Mouse (Mus musculus) neural tube, embryonic 12.5 days (tissue): ENCODE data around the gene Klf5. TPM values are rescaled to one million over a fixed set of nuclear protein-coding genes. Genes with fewer than 3 reads are reported as not detected.

Experiments used
- ATAC-seq: fragments of 200-750 bp; cut with Nextera tagmentation; 2 replicates; pipeline ENCODE4 v1.8.0; 2017; ENCODE audit warnings: low read depth, mild to moderate bottlenecking, moderate TSS enrichment, moderate library complexity; ENCODE audit not compliant: low FRiP score
- H3K27ac ChIP-seq: fragments of 300-500 bp; sonication (generic); 2 replicates; pipeline ENCODE4 v1.5.1; 2016
- H3K27me3 ChIP-seq: fragments of 300-500 bp; sonication (generic); replicated peaks from 2 replicates; pipeline ENCODE4 v1.6.1; 2016; ENCODE audit warnings: mild to moderate bottlenecking
- H3K36me3 ChIP-seq: fragments of 300-500 bp; sonication (generic); 2 replicates; pipeline ENCODE4 v1.6.1; 2016; ENCODE audit warnings: mild to moderate bottlenecking
- H3K4me1 ChIP-seq: fragments of 300-500 bp; sonication (generic); 2 replicates; pipeline ENCODE4 v1.6.1; 2016
- H3K4me2 ChIP-seq: fragments of 300-500 bp; sonication (generic); replicated peaks from 2 replicates; pipeline ENCODE4 v1.6.1; 2016; ENCODE audit warnings: mild to moderate bottlenecking
- H3K4me3 ChIP-seq: fragments of 300-500 bp; sonication (generic); 2 replicates; pipeline ENCODE4 v1.5.1; 2016
- H3K9ac ChIP-seq: fragments of 300-500 bp; sonication (generic); 2 replicates; pipeline ENCODE4 v1.6.1; 2016; ENCODE audit warnings: mild to moderate bottlenecking
- H3K9me3 ChIP-seq: fragments of 300-500 bp; sonication (generic); 2 replicates; pipeline ENCODE4 v1.6.1; 2016; ENCODE audit warnings: mild to moderate bottlenecking
- WGBS: fragments of 180-500 bp; shearing (Covaris S2); methylation state at CpG from one replicate; pipeline ENCODE4 v1.1.7; 2016; 5-methylcytosine and 5-hydroxymethylcytosine counted together
- polyA plus RNA-seq: library from polyadenylated mRNA; unstranded; fragments of >200 nt; fragmentation: Nextera tagmentation; extraction: Ambion mirVana; gene quantifications from 2 replicates; pipeline ENCODE4 v1.2.1, GENCODE M21; 2016

The Klf5 gene
- polyA plus RNA-seq, 1 experiment from 2014 or later: 4.2 TPM

GRCm38 (mm10) chr14:99354046-99354445, 55.6 kb downstream of the Klf5 start:
- Histone ChIP-seq H3K4me1 (no peaks in the 10 kb centered on the region), H3K27ac (no peak overlapping the region), H3K9me3 (no peaks in the 10 kb centered on the region), H3K4me3 (no peak overlapping the region), H3K4me2 (no peak overlapping the region), H3K27me3 (no peaks in the 10 kb centered on the region), H3K9ac (no peak overlapping the region), H3K36me3 (no peaks in the 10 kb centered on the region)
- WGBS: 66% methylated on average over 2 of the region's 2 CpGs
- no peak for ATAC-seq

- Histone ChIP-seq H3K9ac (no peak overlapping the region), H3K9me3 (no peaks in the 10 kb centered on the region), H3K27me3 (no peaks in the 10 kb centered on the region), H3K4me2 (no peak overlapping the region), H3K27ac (no peak overlapping the region), H3K4me1 (no peaks in the 10 kb centered on the region), H3K4me3 (no peak overlapping the region), H3K36me3 (no peaks in the 10 kb centered on the region)
- WGBS: 93% methylated on average over 10 of the region's 10 CpGs
- ATAC-seq: no peak
Measured at GRCm38 (mm10) chr14:99354761-99355609, 56.5 kb downstream of the Klf5 start.

GRCm38 (mm10) chr14:99355610-99355870, 57.0 kb downstream of the Klf5 start:
- no peak overlapping the region for H3K9ac ChIP-seq
- no peaks in the 10 kb centered on the region for H3K9me3 ChIP-seq
- no peak overlapping the region for H3K27ac ChIP-seq
- no peaks in the 10 kb centered on the region for H3K27me3 ChIP-seq
- no peak overlapping the region for H3K4me2 ChIP-seq
- no peaks in the 10 kb centered on the region for H3K4me1 ChIP-seq
- no peak overlapping the region for H3K4me3 ChIP-seq
- WGBS: 79% methylated on average over 1 of the region's 1 CpGs
- no peaks in the 10 kb centered on the region for H3K36me3 ChIP-seq
- no peak for ATAC-seq

GRCm38 (mm10) chr14:99362956-99363355, 64.5 kb downstream of the Klf5 start:
- 90% methylated on average over 5 of the region's 5 CpGs for WGBS
- Histone ChIP-seq H3K4me2 (no peak overlapping the region), H3K27ac (no peak overlapping the region), H3K27me3 (no peaks in the 10 kb centered on the region), H3K36me3 (no peaks in the 10 kb centered on the region), H3K4me1 (no peaks in the 10 kb centered on the region), H3K9me3 (no peaks in the 10 kb centered on the region), H3K9ac (no peak overlapping the region), H3K4me3 (no peak overlapping the region)
- no peak for ATAC-seq

GRCm38 (mm10) chr14:99364007-99364784, 65.7 kb downstream of the Klf5 start:
- ATAC-seq: no peak
- Histone ChIP-seq H3K9me3 (no peaks in the 10 kb centered on the region), H3K4me1 (no peaks in the 10 kb centered on the region), H3K4me2 (no peak overlapping the region), H3K27me3 (no peaks in the 10 kb centered on the region), H3K27ac (no peak overlapping the region), H3K4me3 (no peak overlapping the region), H3K36me3 (no peaks in the 10 kb centered on the region), H3K9ac (no peak overlapping the region)
- 65% methylated on average over 12 of the region's 12 CpGs for WGBS

Other genes with a start within 250 kb of the Klf5 start
- gene Pibf1, start 199.3 kb upstream of the Klf5 start, polyA plus RNA-seq: 19.1 and 19.8 TPM in 2 replicates
- 32.1 and 34.9 TPM in 2 replicates for gene Dis3, start 198.9 kb upstream of the Klf5 start, polyA plus RNA-seq